ENCODE assay signal across 8 mouse cellular contexts in genomic region chr2:6100027-6100749, GRCm38 (mm10). TPM values are rescaled to one million over a fixed set of nuclear protein-coding genes. Genes with fewer than 3 reads are reported as not detected.
DNase-seq lines count a peak whose midpoint lies in the region; ATAC-seq lines count a peak whose summit lies in the region.

No protein-coding gene starts in this region.

- peak overlapping the region; percentile 49 for H3K4me3 ChIP-seq in stomach, embryonic 16.5 days (replicated peaks; ENCODE audit: low read length)

- peaks cover 15% of the 10 kb centered on the region for H3K4me1 ChIP-seq in stomach, embryonic 16.5 days (ENCODE audit: control insufficient read depth, insufficient read depth, low read length)

- H3K36me3 ChIP-seq in stomach, embryonic 16.5 days (ENCODE audit: control insufficient read depth, insufficient read depth, low read length): no peaks in the 10 kb centered on the region

- H3K27ac ChIP-seq in stomach, embryonic 16.5 days (ENCODE audit: low read length): peak overlapping the region; percentile 33; the same call in 1 of the 2 replicates

- no peaks in the 10 kb centered on the region for H3K27me3 ChIP-seq in stomach, embryonic 16.5 days (ENCODE audit: control insufficient read depth, insufficient read depth, low read length)

- H3K4me2 ChIP-seq in stomach, embryonic 16.5 days (ENCODE audit: low read depth, low read length): peak overlapping the region; percentile 80

- intact Hi-C loops in left cerebral cortex, postnatal 14 days (cut with DNase I): no loop called here

- peak overlapping the region; percentile 69 for H3K9ac ChIP-seq in stomach, embryonic 16.5 days (ENCODE audit: low read length)

- peak; percentile 35; the same call in 1 of the 2 replicates for ATAC-seq in stomach, embryonic 16.5 days (ENCODE audit: insufficient read depth, low FRiP score)

- 15% methylated on average over 51 of the region's 51 CpGs for WGBS in stomach, embryonic 16.5 days

- peak; percentile 20 for DNase-seq in adrenal gland, postnatal 25 days
- DNase-seq in adrenal gland, adult 8-10 months: no peak
- peak; percentile 12 for DNase-seq in thymus, postnatal 14 days
- no peak for DNase-seq in thymus, adult 18-20 months
- DNase-seq in heart, postnatal 4 days: peak; percentile 51
- DNase-seq in lung, postnatal 10 days: peak; percentile 53
- no peak for DNase-seq in left cerebral cortex, postnatal 14 days (ENCODE audit: low spot score in 2 of 2)

- H3K9me3 ChIP-seq in stomach, embryonic 16.5 days (replicated peaks; ENCODE audit: control insufficient read depth, low read length): no peaks in the 10 kb centered on the region

RNA-seq across cellular contexts. Expression of gene Proser2, which starts 29.8 kb away (rescaled TPM):
- total RNA-seq in adrenal gland, postnatal 25 days (2021): 11.7 and 13.4 TPM in 2 replicates
- total RNA-seq in adrenal gland, adult 8-10 months (2022): 10 to 100 TPM; 15.6 to 19.0 (median 17.1) TPM
- 10 to 100 TPM; 13.3 to 15.6 TPM for total RNA-seq in heart, postnatal 4 days (2021)
- polyA plus RNA-seq in stomach, embryonic 16.5 days (2015; fragmentation: Nextera tagmentation; extraction: Ambion mirVana): 29.0 and 34.5 TPM in 2 replicates
- total RNA-seq in left cerebral cortex, postnatal 14 days (2021): 1 to 10 TPM; 3.1 to 4.5 TPM

Comparison
In these comparisons a context has a peak if more than half of its experiments do, and no peak if none do; other contexts are left out.
1. DNase-seq: peak in adrenal gland, postnatal 25 days (single experiment), thymus, postnatal 14 days (single experiment), heart, postnatal 4 days (single experiment) and lung, postnatal 10 days (single experiment); none in adrenal gland, adult 8-10 months (single experiment), thymus, adult 18-20 months (0 of 2) and left cerebral cortex, postnatal 14 days (0 of 2).